Mouse (Mus musculus) forebrain, embryonic 10.5 days (tissue): Measurements from ENCODE around the gene Krtap5-1. TPM values are rescaled to one million over a fixed set of nuclear protein-coding genes. Genes with fewer than 3 reads are reported as not detected.
"Not testable (repeated sequence)": the region's sequence is repeated elsewhere in the genome, so short reads cannot be mapped to it uniquely, and the experiment has no call there.

Experiments used
- DNase-seq: peaks from one replicate; pipeline ENCODE4 v3.0.0-alpha.2; 2017; ENCODE audit warnings: low spot score; ENCODE audit errors: extremely low spot score
- H3K27ac ChIP-seq: fragments of 300-500 bp; sonication (generic); 2 replicates; pipeline ENCODE4 v1.5.1; 2016; ENCODE audit warnings: mild to moderate bottlenecking
- H3K27me3 ChIP-seq: fragments of 300-500 bp; sonication (generic); 2 replicates; pipeline ENCODE4 v1.6.1; 2016; ENCODE audit warnings: mild to moderate bottlenecking; ENCODE audit not compliant: poor library complexity, severe bottlenecking
- H3K36me3 ChIP-seq: fragments of 300-500 bp; sonication (generic); replicated peaks from 2 replicates; pipeline ENCODE4 v1.6.1; 2016; ENCODE audit warnings: mild to moderate bottlenecking, moderate library complexity
- H3K4me1 ChIP-seq: fragments of 300-500 bp; sonication (generic); 2 replicates; pipeline ENCODE4 v1.6.1; 2016
- H3K4me3 ChIP-seq: fragments of 300-500 bp; sonication (generic); 2 replicates; pipeline ENCODE4 v1.5.1; 2016; ENCODE audit warnings: mild to moderate bottlenecking, moderate library complexity
- H3K9me3 ChIP-seq: fragments of 300-500 bp; sonication (generic); 2 replicates; pipeline ENCODE4 v1.6.1; 2016; ENCODE audit warnings: mild to moderate bottlenecking, moderate library complexity
- WGBS: fragments of 180-500 bp; shearing (Covaris S2); methylation state at CpG from one replicate; pipeline ENCODE4 v1.1.7; 2016; 5-methylcytosine and 5-hydroxymethylcytosine counted together
- polyA plus RNA-seq: library from polyadenylated mRNA; unstranded; fragments of >200 nt; fragmentation: Nextera tagmentation; extraction: Ambion mirVana; gene quantifications from 2 replicates; pipeline ENCODE4 v1.2.1, GENCODE M21; 2016

The Krtap5-1 gene
- polyA plus RNA-seq, 1 experiment from 2014 or later, result not detected

- H3K27ac ChIP-seq, result no peak overlapping the region
- peaks cover 9% of the 10 kb centered on the region for H3K4me1 ChIP-seq
- 93% methylated on average over 6 of the region's 6 CpGs for WGBS
- no peak overlapping the region for H3K4me3 ChIP-seq
- no peaks in the 10 kb centered on the region for H3K27me3 ChIP-seq
- no peaks in the 10 kb centered on the region for H3K36me3 ChIP-seq
- H3K9me3 ChIP-seq, result no peaks in the 10 kb centered on the region
- no peak for DNase-seq
Observed at GRCm38 (mm10) chr7:142322641-142323040, 25.7 kb upstream of the Krtap5-1 start.

GRCm38 (mm10) chr7:142321637-142322306, 24.9 kb upstream of the Krtap5-1 start:
- not testable (repeated sequence) for H3K27me3 ChIP-seq, DNase-seq, H3K4me1 ChIP-seq, H3K36me3 ChIP-seq, H3K4me3 ChIP-seq, H3K9me3 ChIP-seq
- H3K27ac ChIP-seq, result peak overlapping the region; percentile 40; the same call in 1 of the 2 replicates
- WGBS, result 52% methylated on average over 6 of the region's 10 CpGs

GRCm38 (mm10) chr7:142320906-142321305, 24.0 kb upstream of the Krtap5-1 start:
- WGBS, result 58% methylated on average over 2 of the region's 2 CpGs
- H3K4me3 ChIP-seq, result no peak overlapping the region
- H3K27me3 ChIP-seq, result no peaks in the 10 kb centered on the region
- H3K27ac ChIP-seq, result no peak overlapping the region
- H3K9me3 ChIP-seq, result no peaks in the 10 kb centered on the region
- no peaks in the 10 kb centered on the region for H3K36me3 ChIP-seq
- H3K4me1 ChIP-seq, result peaks cover 9% of the 10 kb centered on the region
- DNase-seq, result no peak

GRCm38 (mm10) chr7:142319124-142319523, 22.2 kb upstream of the Krtap5-1 start:
- Histone ChIP-seq H3K27ac (no peak overlapping the region), H3K27me3 (no peaks in the 10 kb centered on the region), H3K4me3 (no peak overlapping the region), H3K36me3 (no peaks in the 10 kb centered on the region), H3K4me1 (peaks cover 14% of the 10 kb centered on the region), H3K9me3 (no peaks in the 10 kb centered on the region)
- DNase-seq, result no peak
- WGBS, result 89% methylated on average over 11 of the region's 11 CpGs

DNA sequence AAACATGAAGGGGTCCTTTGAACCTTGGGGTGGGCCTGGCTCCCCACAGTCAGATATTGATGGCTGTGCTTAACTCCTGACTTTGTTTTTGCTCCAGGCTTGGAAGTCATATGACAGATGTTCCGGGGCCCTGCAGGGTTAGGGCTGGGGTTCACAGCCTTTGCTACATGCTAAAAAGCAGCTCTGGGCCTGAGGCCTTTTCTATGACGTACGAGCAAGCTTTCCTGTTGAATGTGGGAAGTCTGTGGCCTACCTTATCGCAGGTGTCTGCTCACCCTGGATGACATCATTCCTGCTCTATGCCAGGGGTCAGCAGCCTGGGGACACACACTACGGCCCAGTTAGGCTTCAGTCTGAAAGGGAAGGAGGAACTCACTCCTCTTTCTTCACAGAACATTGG, 20.3 kb upstream of the Krtap5-1 start:
- H3K4me3 ChIP-seq, result no peak overlapping the region
- no peak for DNase-seq
- no peak overlapping the region for H3K27ac ChIP-seq
- H3K4me1 ChIP-seq, result peaks cover 14% of the 10 kb centered on the region
- WGBS, result 81% methylated on average over 5 of the region's 5 CpGs
- H3K36me3 ChIP-seq, result no peaks in the 10 kb centered on the region
- no peaks in the 10 kb centered on the region for H3K27me3 ChIP-seq
- no peaks in the 10 kb centered on the region for H3K9me3 ChIP-seq

DNA sequence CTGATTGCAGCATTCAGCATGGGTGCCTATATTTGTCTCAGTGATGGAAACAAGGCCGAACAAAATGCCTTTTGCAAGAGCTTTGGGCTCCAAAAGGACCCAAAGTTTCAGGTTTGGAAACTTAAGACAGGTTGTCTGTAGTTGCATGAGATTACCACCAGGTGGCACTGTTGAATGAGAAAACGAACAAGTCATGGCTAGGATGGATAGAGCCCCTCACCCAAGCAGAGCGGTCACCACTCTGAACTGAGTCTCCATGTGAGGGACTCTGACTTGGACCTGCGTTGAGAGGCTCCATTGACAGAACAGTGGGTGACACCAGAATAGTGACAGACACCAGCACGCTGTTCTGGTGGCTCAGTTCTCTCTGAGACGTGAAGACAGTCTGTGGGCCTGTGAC, 19.6 kb upstream of the Krtap5-1 start:
- no peak overlapping the region for H3K4me3 ChIP-seq
- no peaks in the 10 kb centered on the region for H3K9me3 ChIP-seq
- H3K36me3 ChIP-seq, result no peaks in the 10 kb centered on the region
- 48% methylated on average over 6 of the region's 6 CpGs for WGBS
- no peaks in the 10 kb centered on the region for H3K27me3 ChIP-seq
- H3K27ac ChIP-seq, result no peak overlapping the region
- peaks cover 10% of the 10 kb centered on the region for H3K4me1 ChIP-seq
- DNase-seq, result peak; percentile 41

DNA sequence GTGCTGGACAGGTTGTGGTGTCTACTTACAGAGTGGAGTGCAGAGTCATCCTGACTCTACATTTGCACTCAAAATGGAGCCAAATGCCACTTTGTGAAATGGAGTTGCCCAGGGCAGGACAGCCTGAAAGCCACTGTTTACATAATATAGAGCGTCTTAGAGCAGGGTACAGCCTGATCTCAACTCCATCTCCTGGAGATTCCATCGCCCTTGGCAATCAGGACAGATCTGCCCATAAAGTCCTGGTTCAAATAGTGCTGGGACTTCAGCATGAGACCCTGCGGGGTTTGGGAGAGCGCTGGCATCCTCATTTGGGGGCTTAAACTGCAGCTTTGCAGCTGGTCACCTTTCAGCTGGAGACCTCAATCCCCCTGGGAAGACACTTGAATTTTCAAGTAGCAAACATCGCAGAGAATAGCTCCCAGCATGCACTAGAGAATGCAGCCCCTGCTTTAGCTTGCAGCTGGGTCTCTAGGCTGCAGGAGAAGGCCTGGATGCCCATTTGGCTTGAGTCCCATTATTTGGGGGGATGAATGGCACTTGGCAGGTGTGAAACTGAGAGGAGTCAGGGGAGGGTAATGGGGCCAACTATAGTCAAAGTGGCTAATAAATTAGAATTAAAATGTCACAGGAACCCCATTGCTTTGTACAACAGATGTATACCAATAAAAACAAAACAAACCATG, 17.8 kb upstream of the Krtap5-1 start:
- WGBS, result 60% methylated on average over 5 of the region's 5 CpGs
- Histone ChIP-seq H3K36me3 (no peaks in the 10 kb centered on the region), H3K27ac (no peak overlapping the region), H3K4me1 (peaks cover 9% of the 10 kb centered on the region), H3K27me3 (no peaks in the 10 kb centered on the region), H3K4me3 (no peak overlapping the region), H3K9me3 (no peaks in the 10 kb centered on the region)
- DNase-seq, result no peak

- H3K4me1 ChIP-seq, H3K9me3 ChIP-seq, H3K27ac ChIP-seq, H3K27me3 ChIP-seq, DNase-seq, H3K36me3 ChIP-seq, H3K4me3 ChIP-seq: not testable (repeated sequence)
- WGBS, result 93% methylated on average over 1 of the region's 1 CpGs
Observed at GRCm38 (mm10) chr7:142303929-142304328, 7.0 kb upstream of the Krtap5-1 start.

GRCm38 (mm10) chr7:142303249-142303648, 6.3 kb upstream of the Krtap5-1 start, which contains the start of gene Krtap5-4:
Gene Krtap5-4, plus strand, starts transcription at chr7:142303549.
- Histone ChIP-seq H3K4me3 (no peak within 1 kb of the TSS), H3K27me3 (peaks cover 6% of the 10 kb centered on the region; the same call in 1 of the 2 replicates), H3K9me3 (no peaks in the 10 kb centered on the region), H3K4me1 (no peaks in the 10 kb centered on the region), H3K36me3 (no peaks in the 10 kb centered on the region), H3K27ac (no peak within 1 kb of the TSS)
- WGBS, result 76% methylated on average over 3 of the region's 3 CpGs
- no peak for DNase-seq

GRCm38 (mm10) chr7:142296108-142296507, 810 bp downstream of the Krtap5-1 start:
- H3K4me1 ChIP-seq, DNase-seq: not testable (repeated sequence)
- WGBS, result 40% methylated on average over 4 of the region's 4 CpGs

DNA sequence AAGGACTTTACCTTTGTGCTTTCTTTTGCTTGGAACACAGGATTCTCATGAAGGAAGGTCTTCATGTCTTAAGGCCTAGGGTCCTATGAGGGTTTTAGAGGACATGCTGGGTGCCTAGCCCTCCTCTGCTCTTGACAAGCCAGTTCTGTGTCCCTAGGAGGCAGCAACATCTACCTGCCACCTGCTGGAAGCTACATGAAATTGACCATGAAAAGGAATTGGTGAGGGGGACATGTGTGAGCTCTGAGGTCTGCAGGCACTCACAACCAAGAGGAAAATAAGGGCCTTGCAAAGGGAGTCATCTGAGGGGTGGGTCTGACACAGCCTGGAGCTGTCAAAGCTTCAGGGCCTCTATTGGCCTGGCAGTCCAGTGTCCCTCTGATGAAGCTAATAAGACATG, 1.5 kb downstream of the Krtap5-1 start:
- no peak for DNase-seq
- Histone ChIP-seq H3K36me3 (no peaks in the 10 kb centered on the region), H3K27ac (no peak overlapping the region), H3K4me3 (no peak overlapping the region), H3K27me3 (peaks cover 6% of the 10 kb centered on the region; the same call in 1 of the 2 replicates), H3K4me1 (no peaks in the 10 kb centered on the region), H3K9me3 (no peaks in the 10 kb centered on the region)

More at GRCm38 (mm10) chr7:142296108-142296507, 810 bp downstream of the Krtap5-1 start:
- H3K9me3 ChIP-seq, H3K4me3 ChIP-seq, H3K27ac ChIP-seq, H3K36me3 ChIP-seq: not testable (repeated sequence)
- peaks cover 13% of the 10 kb centered on the region; the same call in 1 of the 2 replicates for H3K27me3 ChIP-seq

DNA sequence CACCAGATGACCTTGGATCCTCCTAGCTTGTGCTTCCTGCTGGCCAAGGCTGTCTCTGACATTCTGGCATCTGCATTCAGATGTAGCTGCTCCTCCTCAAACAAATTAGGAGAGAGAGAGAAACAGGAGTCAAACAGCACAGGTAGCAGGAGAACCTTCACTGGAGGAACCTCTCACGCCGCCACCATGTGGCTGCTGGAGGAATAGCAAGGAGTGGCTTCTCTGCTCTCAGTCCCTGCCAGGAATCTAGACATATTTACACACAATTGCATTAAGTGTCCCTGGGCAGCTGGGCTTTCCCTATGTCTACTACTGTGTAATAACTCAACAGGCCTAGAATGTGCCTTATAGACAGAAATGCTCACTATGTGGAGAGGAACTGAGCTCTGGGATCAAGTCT, 3.1 kb downstream of the Krtap5-1 start:
- not testable (repeated sequence) for H3K4me1 ChIP-seq, DNase-seq
- WGBS, result 0% methylated on average over 2 of the region's 2 CpGs

DNA sequence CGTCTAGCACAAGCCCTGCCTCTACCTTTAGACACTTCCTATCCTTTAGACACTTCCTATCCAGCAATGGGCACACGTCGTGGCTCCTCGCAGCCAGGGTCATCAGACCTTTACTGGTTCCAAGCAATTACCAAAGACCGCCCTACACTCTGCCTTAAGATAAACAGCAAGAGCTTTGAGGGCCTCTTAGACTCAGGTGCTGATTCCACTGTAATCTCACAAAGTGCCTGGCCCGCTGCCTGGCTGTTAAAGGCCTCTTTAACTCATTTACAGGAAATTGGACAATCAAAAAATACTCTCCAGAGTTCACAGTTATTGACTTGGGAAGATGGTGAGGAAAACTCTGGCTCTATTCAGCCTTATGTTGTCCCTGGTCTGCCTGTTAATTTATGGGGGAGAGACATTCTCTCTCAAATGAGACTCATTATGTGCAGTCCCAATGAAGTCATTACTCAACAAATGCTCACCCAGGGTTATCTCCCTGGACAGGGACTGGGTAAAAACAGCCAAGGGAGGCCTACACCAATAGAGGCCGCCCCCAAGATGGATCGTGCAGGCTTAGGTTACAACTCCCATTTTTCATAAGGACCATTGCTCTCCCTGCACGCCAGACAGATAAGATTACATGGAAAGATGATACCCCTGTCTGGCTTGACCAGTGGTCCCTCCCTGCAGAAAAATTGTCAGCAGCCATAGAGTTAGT, 10.9 kb downstream of the Krtap5-1 start:
- H3K27me3 ChIP-seq, result peaks cover 38% of the 10 kb centered on the region
- H3K27ac ChIP-seq, H3K9me3 ChIP-seq, H3K36me3 ChIP-seq, H3K4me3 ChIP-seq, DNase-seq: not testable (repeated sequence)
- H3K4me1 ChIP-seq, result peaks cover 22% of the 10 kb centered on the region
- WGBS, result 81% methylated on average over 9 of the region's 9 CpGs

More for the DNA sequence above, 3.1 kb downstream of the Krtap5-1 start:
- H3K4me3 ChIP-seq, H3K36me3 ChIP-seq, H3K27ac ChIP-seq, H3K27me3 ChIP-seq, H3K9me3 ChIP-seq: not testable (repeated sequence)
